In the genomic region with DNA sequence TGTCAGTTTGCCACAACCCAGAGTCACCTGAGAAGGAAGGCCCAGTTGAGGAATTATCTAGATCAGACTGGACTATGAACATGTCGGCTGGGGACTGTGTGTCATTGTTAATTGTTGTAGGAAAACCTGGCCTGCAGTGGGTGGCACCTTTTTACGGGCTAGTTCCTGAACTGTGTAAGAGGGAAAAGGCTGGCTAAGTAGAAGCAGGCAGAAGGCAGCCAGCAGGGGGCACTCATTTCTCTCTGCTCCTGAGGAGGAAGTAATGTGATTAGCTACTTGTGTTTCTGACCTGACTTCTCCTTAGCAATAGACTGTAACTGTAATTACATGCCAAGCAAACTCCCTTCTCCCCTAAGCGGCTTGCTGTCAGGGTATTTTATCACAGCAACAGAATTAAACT, we compare ENCODE assay signal across 7 mouse cellular contexts. TPM values are rescaled to one million over a fixed set of nuclear protein-coding genes. Genes with fewer than 3 reads are reported as not detected.
DNase-seq lines count a peak whose midpoint lies in the region; ATAC-seq lines count a peak whose summit lies in the region.

No protein-coding gene starts in this region.

- H3K4me2 ChIP-seq in hindbrain, embryonic 16.5 days (ENCODE audit: low read length): no peak overlapping the region
- H3K4me2 ChIP-seq in stomach, embryonic 15.5 days: no peak overlapping the region

- DNase-seq in NIH3T3 (ENCODE audit: low read depth): peak; percentile 71
- peak; percentile 94 for DNase-seq in brain, adult 2 months (ENCODE audit: low read depth, low spot score)
- DNase-seq in layer of hippocampus, postnatal 25 days (ENCODE audit: extremely low spot score in 1 of 2, low spot score in 1 of 2): peak; percentile 47 to 77
- peak; percentile 61 for DNase-seq in mesoderm, embryonic 11.5 days (ENCODE audit: low read depth, low spot score)

- ATAC-seq in frontal cortex, adult (ENCODE audit: low TSS enrichment): peak; percentile 96
- peak; percentile 58 for ATAC-seq in hindbrain, embryonic 16.5 days
- peak; percentile 71 for ATAC-seq in stomach, embryonic 15.5 days (ENCODE audit: insufficient read depth, low FRiP score, low read depth)

- no peaks in the 10 kb centered on the region for H3K9me3 ChIP-seq in hindbrain, embryonic 16.5 days (ENCODE audit: control insufficient read depth, low read length)
- no peaks in the 10 kb centered on the region for H3K9me3 ChIP-seq in stomach, embryonic 15.5 days

- no peak overlapping the region for H3K4me3 ChIP-seq in hindbrain, embryonic 16.5 days (ENCODE audit: low read length)
- H3K4me3 ChIP-seq in stomach, embryonic 15.5 days (replicated peaks): no peak overlapping the region

- no peaks in the 10 kb centered on the region for H3K27me3 ChIP-seq in hindbrain, embryonic 16.5 days (replicated peaks; ENCODE audit: control insufficient read depth, insufficient read depth, low read length)
- H3K27me3 ChIP-seq in stomach, embryonic 15.5 days (replicated peaks): no peaks in the 10 kb centered on the region

- no peak overlapping the region for H3K27ac ChIP-seq in hindbrain, embryonic 16.5 days (ENCODE audit: low read depth, low read length)
- H3K27ac ChIP-seq in stomach, embryonic 15.5 days: no peak overlapping the region

- no peaks in the 10 kb centered on the region for H3K36me3 ChIP-seq in hindbrain, embryonic 16.5 days (ENCODE audit: control insufficient read depth, insufficient read depth, low read length)
- no peaks in the 10 kb centered on the region for H3K36me3 ChIP-seq in stomach, embryonic 15.5 days

- no peak overlapping the region for H3K9ac ChIP-seq in hindbrain, embryonic 16.5 days (ENCODE audit: low read depth, low read length)
- H3K9ac ChIP-seq in stomach, embryonic 15.5 days: no peak overlapping the region

- no peaks in the 10 kb centered on the region for H3K4me1 ChIP-seq in hindbrain, embryonic 16.5 days (ENCODE audit: control insufficient read depth, insufficient read depth, low read depth, low read length)
- no peaks in the 10 kb centered on the region for H3K4me1 ChIP-seq in stomach, embryonic 15.5 days

- WGBS in hindbrain, embryonic 16.5 days: 35% methylated on average over 3 of the region's 3 CpGs
- 31% methylated on average over 3 of the region's 3 CpGs for WGBS in stomach, embryonic 15.5 days

RNA-seq across cellular contexts. Expression of gene Prkaa2, which starts 38.7 kb away (rescaled TPM):
- polyA plus RNA-seq in hindbrain, embryonic 16.5 days (2015; fragmentation: Nextera tagmentation; extraction: Ambion mirVana): 13.5 and 15.1 TPM in 2 replicates
- 10 to 100 TPM; 16.3 to 18.6 TPM for total RNA-seq in layer of hippocampus, postnatal 25 days (2021)
- 2.2 and 2.5 TPM in 2 replicates for polyA plus RNA-seq in stomach, embryonic 15.5 days (2015; fragmentation: Nextera tagmentation; extraction: Ambion mirVana)
